Mouse (Mus musculus): ENCODE data around the gene Mdm4.

DNA sequence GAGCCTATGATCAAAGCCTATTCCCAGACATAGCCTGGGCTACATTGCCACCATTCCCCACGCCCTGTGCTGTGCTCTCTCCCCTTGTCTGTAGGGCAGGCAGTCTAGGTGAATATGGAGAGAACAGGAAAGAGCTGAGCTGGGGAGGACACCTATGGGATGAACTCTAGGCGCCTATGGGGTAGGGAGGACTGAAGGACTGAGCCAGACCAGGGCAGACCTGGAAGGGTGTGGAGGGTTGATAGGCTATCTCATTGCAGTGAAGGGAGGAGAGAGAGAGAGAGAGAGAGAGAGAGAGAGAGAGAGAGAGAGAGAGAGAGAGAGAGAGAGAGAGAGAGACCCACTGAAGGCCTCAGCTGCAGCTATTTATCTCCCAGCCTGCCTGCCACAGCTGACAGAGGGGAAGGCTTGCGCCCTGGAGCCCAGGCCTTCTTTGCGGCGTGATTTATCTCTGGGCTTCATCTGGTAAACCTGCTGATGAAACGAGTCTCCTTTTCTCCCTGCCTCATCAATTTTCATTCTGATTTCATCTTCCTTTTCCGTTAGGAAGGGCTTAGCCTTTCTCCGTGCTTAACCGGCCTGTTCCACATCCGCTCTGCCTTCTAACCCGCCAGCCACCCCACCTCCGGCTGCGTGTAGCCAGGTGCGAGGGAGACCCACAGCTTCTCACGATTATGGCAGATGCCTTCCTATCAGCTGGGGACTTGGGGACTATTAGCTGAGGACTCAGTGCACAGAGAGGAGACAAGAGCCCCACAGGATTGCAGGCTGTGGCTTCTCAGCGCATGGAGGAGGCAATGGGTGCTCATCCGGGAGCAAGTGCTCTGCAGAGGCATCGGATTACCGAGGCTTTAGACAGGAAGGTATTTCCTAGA, 102.1 kb downstream of the Mdm4 start:
- no peak for TF ChIP-seq CTCF (IDR thresholded peaks at IDR 0.05; ENCODE audit: insufficient read depth, low read length)
- TF ChIP-seq POLR2A (IDR thresholded peaks at IDR 0.05; ENCODE audit: borderline replicate concordance, extremely low read depth, low read depth, low read length) = no peak

Measured in lung, adult 2 months (tissue).